Mouse (Mus musculus): ENCODE results near the gene Hpn. TPM values are rescaled to one million over a fixed set of nuclear protein-coding genes. Genes with fewer than 3 reads are reported as not detected.
A peak's percentile ranks its signal among the peaks of the same experiment; 100 is the strongest.

The Hpn gene
- polyA plus RNA-seq, 1 experiment: not detected

DNA sequence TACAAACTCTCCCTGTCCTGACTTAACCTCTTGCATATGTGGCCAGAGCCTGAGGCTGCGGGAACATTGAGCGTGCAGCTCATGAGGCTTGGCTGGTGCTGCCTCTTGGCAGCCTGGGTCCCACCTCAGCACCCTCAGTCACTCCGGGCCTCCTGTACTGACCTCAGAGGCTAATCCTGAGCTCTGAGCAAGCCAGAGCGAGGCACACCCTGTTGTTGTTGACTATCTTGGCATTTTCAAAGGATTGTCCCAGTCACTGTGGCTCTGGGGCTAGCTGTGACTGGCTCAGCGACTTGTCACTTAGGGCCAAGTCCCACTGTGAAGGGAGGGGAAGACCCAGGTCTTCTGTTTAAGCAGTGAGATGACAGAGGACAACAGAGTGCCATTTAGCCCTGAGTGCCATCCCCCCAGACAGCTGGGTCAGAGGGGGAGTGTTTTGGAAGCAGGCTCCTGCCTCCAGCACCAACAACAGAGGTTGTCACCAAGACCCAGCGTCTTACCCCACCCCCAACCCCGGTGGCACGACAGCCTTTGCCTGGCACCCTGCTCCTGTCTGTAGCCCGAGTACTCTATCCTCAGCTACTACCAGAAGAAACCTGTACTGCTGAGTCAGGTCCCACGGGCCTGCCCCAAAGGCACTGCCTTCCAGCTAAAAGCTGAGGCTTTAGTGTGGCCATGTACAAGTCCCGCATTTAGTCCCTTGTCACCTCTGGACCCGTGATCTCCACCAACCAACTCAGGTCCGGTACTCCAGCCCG lies 32.1 kb downstream of the Hpn start:
- Histone ChIP-seq H3K4me1 (ENCODE audit: control insufficient read depth, insufficient read depth, low read length) (peaks cover 22% of the 10 kb centered on the region), H3K27ac (ENCODE audit: insufficient read depth, low read depth, low read length) (peak overlapping the region; percentile 46; the same call in 1 of the 2 replicates), H3K4me3 (ENCODE audit: insufficient read depth, low read depth, low read length) (no peak overlapping the region)
- 60% methylated on average over 14 of the region's 14 CpGs for WGBS
- no peak for TF ChIP-seq CTCF (IDR thresholded peaks at IDR 0.05; ENCODE audit: insufficient read depth, low read depth, low read length)
- TF ChIP-seq POLR2A (IDR thresholded peaks at IDR 0.05; ENCODE audit: insufficient read depth, low read depth, low read length): no peak

DNA sequence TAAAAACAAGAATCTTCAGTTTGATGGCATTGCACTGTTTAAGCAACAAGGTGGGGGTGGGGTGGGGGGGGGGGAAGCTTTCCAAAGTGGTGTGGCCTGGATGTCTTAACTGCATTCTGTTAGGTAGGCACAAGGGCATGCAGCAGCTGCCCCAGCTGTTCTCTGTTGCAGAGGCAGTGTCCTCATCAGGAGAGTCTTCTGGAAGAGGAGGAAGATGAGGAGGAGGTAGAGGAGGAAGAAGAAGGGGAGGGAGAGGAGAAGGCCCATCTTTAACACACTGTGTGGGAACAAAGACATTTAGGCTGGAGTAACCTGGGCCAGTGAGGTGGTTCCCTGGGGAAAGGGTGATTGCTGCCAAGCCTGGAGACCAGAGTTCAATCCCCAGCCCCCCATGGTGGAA lies 33.0 kb downstream of the Hpn start:
- TF ChIP-seq POLR2A (IDR thresholded peaks at IDR 0.05; ENCODE audit: insufficient read depth, low read depth, low read length): no peak
- TF ChIP-seq CTCF (IDR thresholded peaks at IDR 0.05; ENCODE audit: insufficient read depth, low read depth, low read length): no peak
- Histone ChIP-seq H3K4me1 (ENCODE audit: control insufficient read depth, insufficient read depth, low read length) (peaks cover 22% of the 10 kb centered on the region), H3K27ac (ENCODE audit: insufficient read depth, low read depth, low read length) (no peak overlapping the region)

DNA sequence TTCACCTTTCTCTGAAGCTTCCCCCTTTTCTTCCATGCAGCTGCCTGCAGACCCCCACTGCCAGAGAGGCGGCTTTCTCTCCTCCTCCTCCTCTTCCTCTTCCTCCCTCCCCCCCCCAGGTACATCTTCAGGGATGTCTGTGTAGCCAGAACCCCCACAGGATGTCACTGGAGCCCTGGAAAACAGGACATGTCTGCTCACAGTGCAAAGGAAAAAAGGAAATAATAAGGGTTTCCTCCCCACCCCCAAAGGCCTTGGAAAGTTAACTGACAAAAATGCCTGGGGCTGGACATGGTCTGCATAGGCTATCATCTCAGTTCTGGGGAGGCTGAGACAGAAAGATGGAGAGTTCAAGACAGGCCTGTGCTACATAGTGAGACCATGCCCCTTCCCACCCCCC lies 34.0 kb downstream of the Hpn start:
- TF ChIP-seq POLR2A (IDR thresholded peaks at IDR 0.05; ENCODE audit: insufficient read depth, low read depth, low read length) (no peak), CTCF (IDR thresholded peaks at IDR 0.05; ENCODE audit: insufficient read depth, low read depth, low read length) (no peak)
- WGBS: 83% methylated on average over 1 of the region's 1 CpGs
- no peak overlapping the region for H3K27ac ChIP-seq (ENCODE audit: insufficient read depth, low read depth, low read length)
- H3K4me1 ChIP-seq (ENCODE audit: control insufficient read depth, insufficient read depth, low read length): peaks cover 17% of the 10 kb centered on the region
- no peak overlapping the region for H3K4me3 ChIP-seq (ENCODE audit: insufficient read depth, low read depth, low read length)

More for the DNA sequence above, 33.0 kb downstream of the Hpn start:
- H3K4me3 ChIP-seq (ENCODE audit: insufficient read depth, low read depth, low read length): no peak overlapping the region

DNA sequence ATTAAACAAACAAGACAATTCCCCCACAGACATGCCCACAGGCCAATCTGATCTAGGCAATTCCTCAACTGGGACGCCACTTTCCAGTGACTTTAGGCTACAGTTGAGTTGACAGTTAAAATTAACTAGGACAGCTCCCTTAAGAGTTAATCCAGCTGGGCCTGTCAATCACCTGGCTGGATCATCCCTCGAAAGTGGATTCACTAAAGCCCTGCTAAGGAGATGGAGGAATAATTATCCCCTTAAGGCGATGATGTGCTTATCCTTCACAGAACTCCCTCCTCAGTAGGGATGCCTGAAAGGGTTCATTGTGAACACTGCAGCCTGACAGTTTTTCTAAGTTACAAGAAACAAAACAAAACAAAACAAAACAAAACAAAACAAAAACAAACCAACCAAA lies 34.5 kb downstream of the Hpn start:
- H3K4me3 ChIP-seq (ENCODE audit: insufficient read depth, low read depth, low read length): no peak overlapping the region
- TF ChIP-seq CTCF (IDR thresholded peaks at IDR 0.05; ENCODE audit: insufficient read depth, low read depth, low read length): no peak
- no peak for TF ChIP-seq POLR2A (IDR thresholded peaks at IDR 0.05; ENCODE audit: insufficient read depth, low read depth, low read length)
- 55% methylated on average over 3 of the region's 3 CpGs for WGBS
- H3K4me1 ChIP-seq (ENCODE audit: control insufficient read depth, insufficient read depth, low read length): peaks cover 13% of the 10 kb centered on the region
- no peak overlapping the region for H3K27ac ChIP-seq (ENCODE audit: insufficient read depth, low read depth, low read length)

DNA sequence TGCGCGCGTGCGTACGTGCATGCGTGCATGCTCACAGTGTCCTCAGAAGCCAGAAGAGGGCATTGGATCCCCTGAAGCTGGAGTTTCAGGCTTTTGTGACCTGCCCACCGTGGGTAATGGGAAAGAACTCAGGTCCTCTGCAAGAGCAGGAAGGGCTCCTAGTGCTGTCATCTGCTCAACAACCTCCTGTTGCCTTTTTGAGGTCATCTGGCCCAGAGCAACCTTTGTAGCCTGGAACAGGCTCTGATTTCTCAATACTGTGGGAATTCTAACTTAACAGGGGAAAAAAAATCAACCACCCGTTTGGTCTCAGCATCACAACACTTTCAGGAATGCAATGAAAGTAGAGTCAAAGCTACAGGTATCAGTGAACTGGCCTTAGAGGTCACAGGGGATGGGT lies 35.4 kb downstream of the Hpn start:
- TF ChIP-seq POLR2A (IDR thresholded peaks at IDR 0.05; ENCODE audit: insufficient read depth, low read depth, low read length) (no peak), CTCF (IDR thresholded peaks at IDR 0.05; ENCODE audit: insufficient read depth, low read depth, low read length) (no peak)
- peaks cover 9% of the 10 kb centered on the region for H3K4me1 ChIP-seq (ENCODE audit: control insufficient read depth, insufficient read depth, low read length)
- H3K4me3 ChIP-seq (ENCODE audit: insufficient read depth, low read depth, low read length): no peak overlapping the region
- 92% methylated on average over 8 of the region's 8 CpGs for WGBS
- no peak overlapping the region for H3K27ac ChIP-seq (ENCODE audit: insufficient read depth, low read depth, low read length)

DNA sequence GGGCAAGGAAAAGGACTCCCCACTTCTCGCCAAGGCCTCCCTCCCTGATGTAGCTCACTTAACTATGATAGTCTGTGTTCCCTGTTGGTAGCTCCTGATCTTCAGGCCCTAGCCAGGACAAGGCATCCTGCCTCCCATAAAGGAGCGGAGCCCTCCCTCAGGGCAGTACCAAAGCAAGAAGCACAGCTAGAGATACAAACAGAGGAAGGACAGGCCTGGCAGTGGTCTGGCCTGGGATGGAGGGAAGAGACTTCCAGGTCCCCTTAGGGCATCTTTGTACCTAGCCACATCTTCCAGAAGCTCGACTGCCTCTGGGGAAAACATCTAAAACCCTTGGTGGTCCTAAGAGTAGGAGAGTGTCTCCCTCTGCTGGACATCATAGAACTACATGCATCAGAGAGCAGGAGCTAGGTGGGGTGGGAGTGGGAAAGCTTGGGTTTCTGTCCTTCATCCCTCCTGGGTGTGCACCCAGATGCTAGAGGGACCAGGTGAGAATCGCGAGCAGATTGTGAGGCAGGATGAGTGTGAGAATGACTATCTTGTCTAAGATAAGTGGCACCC lies 37.1 kb downstream of the Hpn start:
- no peak overlapping the region for H3K4me3 ChIP-seq (ENCODE audit: insufficient read depth, low read depth, low read length)
- H3K27ac ChIP-seq (ENCODE audit: insufficient read depth, low read depth, low read length): peak overlapping the region; percentile 43
- H3K4me1 ChIP-seq (ENCODE audit: control insufficient read depth, insufficient read depth, low read length): peaks cover 7% of the 10 kb centered on the region
- WGBS: 39% methylated on average over 5 of the region's 5 CpGs
- TF ChIP-seq CTCF (IDR thresholded peaks at IDR 0.05; ENCODE audit: insufficient read depth, low read depth, low read length) (peak; percentile 29; the same call in 1 of the 2 replicates), POLR2A (IDR thresholded peaks at IDR 0.05; ENCODE audit: insufficient read depth, low read depth, low read length) (no peak)

DNA sequence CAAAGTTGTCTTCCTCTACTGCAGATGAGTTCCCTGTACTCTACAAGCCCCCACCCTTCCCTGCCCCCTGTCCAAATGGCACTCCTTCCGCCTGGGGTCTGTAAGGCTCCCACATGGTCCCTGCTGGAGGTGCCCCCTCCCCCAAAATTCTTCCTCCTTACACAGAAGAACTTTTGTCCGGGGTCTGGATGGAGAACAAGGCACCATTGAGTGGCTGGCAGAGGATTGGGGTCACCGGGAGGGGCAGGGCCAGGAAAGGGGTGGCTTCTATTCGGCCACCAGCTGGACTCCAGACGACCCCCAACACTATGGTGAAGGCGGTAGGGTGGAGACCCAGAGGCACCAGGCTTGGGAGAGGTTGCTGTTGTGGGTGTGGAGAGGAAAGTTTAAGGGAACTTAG lies 37.6 kb downstream of the Hpn start:
- WGBS: 24% methylated on average over 6 of the region's 6 CpGs
- Histone ChIP-seq H3K4me3 (ENCODE audit: insufficient read depth, low read depth, low read length) (no peak overlapping the region), H3K4me1 (ENCODE audit: control insufficient read depth, insufficient read depth, low read length) (peaks cover 4% of the 10 kb centered on the region; the same call in 1 of the 2 replicates), H3K27ac (ENCODE audit: insufficient read depth, low read depth, low read length) (peak overlapping the region; percentile 43; the same call in 1 of the 2 replicates)
- TF ChIP-seq POLR2A (IDR thresholded peaks at IDR 0.05; ENCODE audit: insufficient read depth, low read depth, low read length): no peak
- no peak for TF ChIP-seq CTCF (IDR thresholded peaks at IDR 0.05; ENCODE audit: insufficient read depth, low read depth, low read length)

DNA sequence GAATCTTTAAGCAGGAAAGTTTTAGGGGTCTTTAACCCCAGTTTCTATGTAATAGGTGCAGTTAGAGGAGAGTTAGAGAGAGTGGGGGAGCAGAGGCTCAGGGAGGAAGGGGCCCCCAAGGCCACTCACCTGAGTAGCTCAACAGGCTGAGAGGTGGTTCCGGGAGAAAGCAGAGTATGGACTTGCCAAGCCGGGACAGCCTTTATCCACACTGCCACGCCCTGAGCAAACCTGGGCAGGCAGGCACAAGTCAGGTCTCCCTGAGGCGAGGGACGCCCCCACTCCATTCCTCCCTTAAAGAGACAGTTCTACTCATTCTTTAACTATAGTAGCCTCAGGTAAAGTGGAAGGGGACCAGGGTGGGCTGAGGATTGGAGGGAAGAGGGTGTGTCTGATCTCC lies 38.6 kb downstream of the Hpn start, which contains the start of gene Fxyd3:
Gene Fxyd3, minus strand, starts transcription at position 213 of the 400 bp plus-strand sequence.
- TF ChIP-seq POLR2A (IDR thresholded peaks at IDR 0.05; ENCODE audit: insufficient read depth, low read depth, low read length) (no peak), CTCF (IDR thresholded peaks at IDR 0.05; ENCODE audit: insufficient read depth, low read depth, low read length) (no peak)
- H3K27ac ChIP-seq (ENCODE audit: insufficient read depth, low read depth, low read length): peak within 1 kb of the TSS; percentile 71
- no peak within 1 kb of the TSS for H3K4me3 ChIP-seq (ENCODE audit: insufficient read depth, low read depth, low read length)
- H3K4me1 ChIP-seq (ENCODE audit: control insufficient read depth, insufficient read depth, low read length): peaks cover 4% of the 10 kb centered on the region; the same call in 1 of the 2 replicates
- 81% methylated on average over 5 of the region's 5 CpGs for WGBS

DNA sequence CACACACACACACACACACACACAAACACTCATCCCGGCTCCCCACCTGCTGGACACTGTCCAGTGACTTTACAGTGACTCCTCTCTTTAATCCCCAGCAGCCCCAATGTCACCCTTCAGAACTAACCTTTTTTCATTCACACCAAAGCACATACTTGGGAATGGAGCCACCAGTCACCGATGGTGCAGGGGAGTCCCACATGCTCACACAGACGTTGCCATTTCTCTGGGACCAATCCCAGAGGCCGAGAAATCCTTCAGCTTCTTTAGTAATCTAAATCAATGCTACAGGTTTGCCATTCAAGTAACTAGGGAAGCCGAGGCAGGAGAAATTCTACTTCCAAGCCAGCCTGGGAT lies 40.4 kb downstream of the Hpn start:
- Histone ChIP-seq H3K27ac (ENCODE audit: insufficient read depth, low read depth, low read length) (no peak overlapping the region), H3K4me3 (ENCODE audit: insufficient read depth, low read depth, low read length) (no peak overlapping the region)
- TF ChIP-seq POLR2A (IDR thresholded peaks at IDR 0.05; ENCODE audit: insufficient read depth, low read depth, low read length): no peak
- TF ChIP-seq CTCF (IDR thresholded peaks at IDR 0.05; ENCODE audit: insufficient read depth, low read depth, low read length): no peak

More for the DNA sequence above, 40.4 kb downstream of the Hpn start:
- 73% methylated on average over 5 of the region's 5 CpGs for WGBS
- H3K4me1 ChIP-seq (ENCODE audit: control insufficient read depth, insufficient read depth, low read length): peaks cover 4% of the 10 kb centered on the region; the same call in 1 of the 2 replicates
